ENCODE assay signal across 8 mouse cellular contexts in the genomic region with DNA sequence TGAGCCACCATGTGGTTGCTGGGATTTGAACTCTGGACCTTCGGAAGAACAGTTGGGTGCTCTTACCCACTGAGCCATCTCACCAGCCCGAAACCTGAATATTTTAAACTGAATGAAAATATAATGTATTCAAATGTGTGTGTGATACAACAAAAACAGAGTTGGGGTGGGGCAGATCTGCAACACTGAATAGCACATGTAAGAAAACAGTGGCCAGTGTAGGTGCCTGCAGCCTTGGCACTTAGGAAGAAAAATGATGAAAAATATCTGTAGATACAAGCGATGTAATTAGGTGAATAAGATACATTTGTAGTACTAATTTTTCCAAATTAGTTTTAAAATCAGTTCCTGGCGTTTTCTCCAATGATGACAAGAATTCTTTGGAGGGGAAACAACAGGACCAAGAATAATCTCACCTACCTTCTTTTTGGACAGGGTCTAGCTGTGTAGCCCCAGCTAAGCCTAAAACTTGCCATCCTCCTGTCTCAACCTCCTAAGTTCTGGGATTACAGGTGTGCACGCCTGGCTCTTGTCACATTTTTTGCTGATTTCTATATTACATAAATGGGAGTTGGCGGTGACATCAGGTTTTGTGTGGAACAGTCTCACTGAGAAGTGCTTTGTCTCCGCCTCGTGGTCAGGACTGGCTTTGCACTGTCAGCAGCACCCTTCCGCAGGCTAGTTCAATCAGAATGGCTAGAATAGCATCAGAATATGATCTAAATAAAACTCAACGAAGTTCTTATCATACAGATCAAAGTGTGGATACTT. TPM values are rescaled to one million over a fixed set of nuclear protein-coding genes. Genes with fewer than 3 reads are reported as not detected.
DNase-seq lines count a peak whose midpoint lies in the region; ATAC-seq and TF ChIP-seq lines count a peak whose summit lies in the region.

No protein-coding gene starts in this region.

- H3K4me3 ChIP-seq in embryonic fibroblast, embryonic 13.5 days (ENCODE audit: insufficient read depth, low read length): no peak overlapping the region
- H3K4me3 ChIP-seq in heart, embryonic 12.5 days: no peak overlapping the region
- H3K4me3 ChIP-seq in liver, embryonic 13.5 days (replicated peaks): no peak overlapping the region
- H3K4me3 ChIP-seq in neural tube, embryonic 11.5 days (ENCODE audit: low read depth, low read length): no peak overlapping the region
- H3K4me3 ChIP-seq in stomach, embryonic 16.5 days (replicated peaks; ENCODE audit: low read length): no peak overlapping the region

- peak; percentile 45; the same call in 1 of the 2 replicates for ATAC-seq in heart, embryonic 12.5 days (ENCODE audit: insufficient number of reproducible peaks, low FRiP score)
- ATAC-seq in liver, embryonic 13.5 days (ENCODE audit: low read depth): peak; percentile 68
- ATAC-seq in neural tube, embryonic 11.5 days (ENCODE audit: insufficient read depth, low FRiP score, low TSS enrichment): peak; percentile 62
- peak; percentile 69; the same call in 1 of the 2 replicates for ATAC-seq in stomach, embryonic 16.5 days (ENCODE audit: insufficient read depth, low FRiP score)

- peaks cover 17% of the 10 kb centered on the region for H3K36me3 ChIP-seq in heart, embryonic 12.5 days
- H3K36me3 ChIP-seq in liver, embryonic 13.5 days: peaks cover 22% of the 10 kb centered on the region
- no peaks in the 10 kb centered on the region; the same call in 1 of the 2 replicates for H3K36me3 ChIP-seq in neural tube, embryonic 11.5 days (ENCODE audit: control insufficient read depth, insufficient read depth, low read length)
- H3K36me3 ChIP-seq in stomach, embryonic 16.5 days (ENCODE audit: control insufficient read depth, insufficient read depth, low read length): no peaks in the 10 kb centered on the region

- no peak overlapping the region for H3K9ac ChIP-seq in heart, embryonic 12.5 days
- no peak overlapping the region for H3K9ac ChIP-seq in liver, embryonic 13.5 days
- H3K9ac ChIP-seq in neural tube, embryonic 11.5 days (ENCODE audit: low read length): no peak overlapping the region
- no peak overlapping the region for H3K9ac ChIP-seq in stomach, embryonic 16.5 days (ENCODE audit: low read length)

- no peaks in the 10 kb centered on the region for H3K9me3 ChIP-seq in heart, embryonic 12.5 days (replicated peaks)
- no peaks in the 10 kb centered on the region for H3K9me3 ChIP-seq in liver, embryonic 13.5 days (replicated peaks)
- H3K9me3 ChIP-seq in neural tube, embryonic 11.5 days (ENCODE audit: control insufficient read depth, low read length): no peaks in the 10 kb centered on the region
- H3K9me3 ChIP-seq in stomach, embryonic 16.5 days (replicated peaks; ENCODE audit: control insufficient read depth, low read length): no peaks in the 10 kb centered on the region

- no peak overlapping the region for H3K4me2 ChIP-seq in heart, embryonic 12.5 days
- no peak overlapping the region for H3K4me2 ChIP-seq in liver, embryonic 13.5 days
- H3K4me2 ChIP-seq in neural tube, embryonic 11.5 days (ENCODE audit: low read depth): no peak overlapping the region
- H3K4me2 ChIP-seq in stomach, embryonic 16.5 days (ENCODE audit: low read depth, low read length): no peak overlapping the region

- H3K27me3 ChIP-seq in heart, embryonic 12.5 days (replicated peaks): no peaks in the 10 kb centered on the region
- H3K27me3 ChIP-seq in liver, embryonic 13.5 days: no peaks in the 10 kb centered on the region; the same call in 1 of the 2 replicates
- H3K27me3 ChIP-seq in neural tube, embryonic 11.5 days (ENCODE audit: control insufficient read depth, insufficient read depth, low read length): no peaks in the 10 kb centered on the region
- H3K27me3 ChIP-seq in stomach, embryonic 16.5 days (ENCODE audit: control insufficient read depth, insufficient read depth, low read length): no peaks in the 10 kb centered on the region

- no peak overlapping the region for H3K27ac ChIP-seq in embryonic fibroblast, embryonic 13.5 days (ENCODE audit: insufficient read depth, low read length)
- no peak overlapping the region for H3K27ac ChIP-seq in heart, embryonic 12.5 days (ENCODE audit: poor library complexity, severe bottlenecking)
- no peak overlapping the region for H3K27ac ChIP-seq in liver, embryonic 13.5 days
- no peak overlapping the region for H3K27ac ChIP-seq in neural tube, embryonic 11.5 days (ENCODE audit: low read depth, low read length)
- no peak overlapping the region for H3K27ac ChIP-seq in stomach, embryonic 16.5 days (ENCODE audit: low read length)

- no peak for TF ChIP-seq POLR2A in embryonic fibroblast, embryonic 13.5 days (IDR thresholded peaks at IDR 0.05; ENCODE audit: low read depth, low read length)

- peak; percentile 96 for TF ChIP-seq CTCF in embryonic fibroblast, embryonic 13.5 days (IDR thresholded peaks at IDR 0.05; ENCODE audit: borderline replicate concordance, insufficient read depth, low read length)

- peak; percentile 77 to 79 for DNase-seq in B cell, adult 2 months
- DNase-seq in adrenal gland, postnatal 4 days (ENCODE audit: low spot score in 2 of 2): peak; percentile 60 to 78
- peak; percentile 91 for DNase-seq in kidney, postnatal 14 days
- DNase-seq in liver, embryonic 13.5 days: peak; percentile 69
- peak; percentile 84 for DNase-seq in neural tube, embryonic 11.5 days (ENCODE audit: low spot score)

- H3K4me1 ChIP-seq in embryonic fibroblast, embryonic 13.5 days (ENCODE audit: control insufficient read depth, insufficient read depth, low read length): peaks cover 10% of the 10 kb centered on the region
- 0 out of 2 replicates have a peak, but pooled peaks cover 3% of the 10 kb centered on the region for H3K4me1 ChIP-seq in heart, embryonic 12.5 days (replicated peaks)
- peaks cover 20% of the 10 kb centered on the region for H3K4me1 ChIP-seq in liver, embryonic 13.5 days (replicated peaks)
- H3K4me1 ChIP-seq in neural tube, embryonic 11.5 days (ENCODE audit: control insufficient read depth, insufficient read depth, low read length): no peaks in the 10 kb centered on the region
- no peaks in the 10 kb centered on the region for H3K4me1 ChIP-seq in stomach, embryonic 16.5 days (ENCODE audit: control insufficient read depth, insufficient read depth, low read length)

- 31% methylated on average over 10 of the region's 10 CpGs for WGBS in heart, embryonic 12.5 days
- WGBS in liver, embryonic 13.5 days (ENCODE audit: insufficient replicate concordance): 27% methylated on average over 10 of the region's 10 CpGs
- WGBS in neural tube, embryonic 11.5 days: 37% methylated on average over 10 of the region's 10 CpGs
- 32% methylated on average over 10 of the region's 10 CpGs for WGBS in stomach, embryonic 16.5 days

RNA-seq across cellular contexts. Expression of a gene that starts 57.1 kb away (rescaled TPM):
- total RNA-seq in adrenal gland, postnatal 4 days (2021): 10 to 100 TPM; 20.4 to 20.6 TPM
- polyA plus RNA-seq in embryonic fibroblast, embryonic 13.5 days (2011; ENCODE audit: insufficient read length, low read depth, missing spikeins): 2.2 and 2.3 TPM in 2 replicates
- polyA plus RNA-seq in heart, embryonic 12.5 days (2016; fragmentation: Nextera tagmentation; extraction: Ambion mirVana): 6.8 and 9.5 TPM in 2 replicates
- polyA plus RNA-seq in liver, embryonic 13.5 days (2015; fragmentation: Nextera tagmentation; extraction: Ambion mirVana): 1.7 and 1.9 TPM in 2 replicates
- polyA plus RNA-seq in neural tube, embryonic 11.5 days (2014; fragmentation: Nextera tagmentation; extraction: Ambion mirVana): 2.8 and 4.3 TPM in 2 replicates
- polyA plus RNA-seq in stomach, embryonic 16.5 days (2015; fragmentation: Nextera tagmentation; extraction: Ambion mirVana): 0.37 and 0.79 TPM in 2 replicates

RNA-seq across cellular contexts. Expression of a gene that starts 58.2 kb away (rescaled TPM):
- 10 to 100 TPM; 90.3 to 91.3 TPM for total RNA-seq in adrenal gland, postnatal 4 days (2021)
- 165 and 189 TPM in 2 replicates for polyA plus RNA-seq in embryonic fibroblast, embryonic 13.5 days (2011; ENCODE audit: insufficient read length, low read depth, missing spikeins)
- 101 and 103 TPM in 2 replicates for polyA plus RNA-seq in heart, embryonic 12.5 days (2016; fragmentation: Nextera tagmentation; extraction: Ambion mirVana)
- polyA plus RNA-seq in liver, embryonic 13.5 days (2015; fragmentation: Nextera tagmentation; extraction: Ambion mirVana): 147 and 159 TPM in 2 replicates
- polyA plus RNA-seq in neural tube, embryonic 11.5 days (2014; fragmentation: Nextera tagmentation; extraction: Ambion mirVana): 141 and 142 TPM in 2 replicates
- 50.4 and 51.9 TPM in 2 replicates for polyA plus RNA-seq in stomach, embryonic 16.5 days (2015; fragmentation: Nextera tagmentation; extraction: Ambion mirVana)
